Mouse (Mus musculus) adrenal gland, adult (tissue): Measurements from ENCODE around the gene Ocm.
"Not testable (repeated sequence)": the region's sequence is repeated elsewhere in the genome, so short reads cannot be mapped to it uniquely, and the experiment has no call there.

Source experiments
- DNase-seq, 2 experiments: peaks; one replicate each; pipeline ENCODE4 v3.0.0; 2022 to 2023; ENCODE audit warnings: low spot score in 1 of 2; ENCODE audit not compliant: inconsistent age in 2 of 2

Gene Ocm

DNA sequence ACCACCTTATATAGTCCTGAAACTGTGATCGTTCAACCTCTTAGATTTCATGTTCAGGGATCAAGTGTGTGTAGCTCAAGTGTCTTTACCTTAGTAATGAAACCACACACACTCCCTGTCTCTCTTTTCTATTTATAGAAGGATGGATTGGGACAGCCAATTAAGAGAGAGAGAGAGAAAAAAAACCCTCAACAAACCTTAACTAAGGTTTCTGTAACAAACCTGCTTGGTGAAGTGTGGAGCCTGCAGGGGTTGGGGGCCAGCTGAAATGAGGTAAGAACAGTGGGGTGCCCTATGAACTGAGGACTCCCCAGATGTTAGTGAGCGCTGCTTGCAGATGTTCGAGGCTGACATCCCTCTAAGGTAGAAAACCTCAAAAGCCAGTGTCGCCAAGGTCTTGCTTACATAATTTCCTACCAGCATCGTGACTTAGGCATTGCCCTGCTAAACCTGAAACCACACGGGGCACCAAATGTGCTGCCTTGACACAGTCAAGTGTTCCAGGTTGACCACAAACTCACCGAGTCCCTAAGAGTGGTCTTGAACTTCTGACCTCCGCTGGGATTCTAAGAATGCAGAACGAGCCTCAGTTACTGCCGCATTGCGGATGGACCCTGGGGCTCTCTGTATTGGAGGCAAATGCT, at the start of gene Ocm:
TSS of gene Ocm (minus strand) at position 51 of the 644 bp plus-strand sequence.
- no peak for DNase-seq

DNA sequence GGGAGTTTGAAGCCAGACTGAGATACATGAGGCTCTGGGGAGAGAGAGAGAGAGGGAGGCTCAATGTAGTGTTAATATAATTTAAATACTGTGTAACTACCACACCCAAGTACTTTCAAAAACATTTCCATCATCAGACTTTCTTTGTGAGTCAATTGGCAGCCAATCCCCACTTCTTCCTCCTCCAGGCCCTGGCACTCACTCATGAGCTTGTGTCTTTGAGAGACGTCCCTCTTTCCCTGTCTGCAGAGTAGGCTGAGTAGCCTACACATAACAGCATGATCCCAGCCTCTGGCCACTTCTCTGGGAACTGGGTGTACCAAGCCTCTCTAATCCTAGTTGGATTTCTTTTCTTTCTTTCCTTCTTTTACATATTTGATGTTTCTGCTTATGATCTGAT, 44.8 kb upstream of the Ocm start:
- DNase-seq, result no peak

DNA sequence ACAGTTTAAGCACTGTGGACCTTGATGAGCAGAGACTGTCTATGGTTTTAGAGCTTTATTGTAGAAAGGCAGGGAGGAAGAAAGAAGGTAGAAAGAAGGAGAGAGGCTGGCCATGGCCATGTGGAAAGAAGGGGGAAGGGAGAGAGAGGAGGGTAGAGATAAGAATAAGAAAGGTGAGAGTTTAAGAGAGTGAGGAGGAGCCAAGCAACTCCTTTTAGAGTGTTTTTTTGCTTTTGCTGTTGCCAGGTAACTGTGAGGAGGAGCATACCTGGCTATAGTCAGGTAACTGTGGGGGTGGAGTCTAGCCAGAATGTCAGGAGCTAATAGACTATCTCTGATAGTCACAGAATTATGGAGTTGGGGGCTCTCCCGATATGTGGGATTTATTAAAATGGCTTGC, 43.6 kb upstream of the Ocm start:
- no peak for DNase-seq

DNA sequence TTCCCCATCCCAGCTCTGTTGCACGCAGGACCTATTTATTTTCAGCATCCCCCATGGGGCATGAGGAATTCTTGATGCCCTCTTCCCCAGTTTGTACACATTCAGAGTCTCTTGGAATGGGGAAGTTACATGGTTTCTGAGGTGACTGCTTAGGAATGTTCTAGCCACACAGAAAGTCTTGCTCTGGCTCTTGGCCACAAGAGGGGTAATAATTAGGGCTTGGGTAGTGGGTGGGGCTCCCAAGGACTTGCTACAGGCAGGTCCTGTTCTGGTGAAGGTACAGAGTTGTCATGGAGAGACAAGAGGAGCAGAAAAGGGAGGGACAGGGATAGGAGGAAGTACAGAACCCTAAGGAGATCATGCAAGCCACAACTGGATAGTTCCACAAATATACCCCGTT, 39.6 kb upstream of the Ocm start:
- no peak for DNase-seq

DNA sequence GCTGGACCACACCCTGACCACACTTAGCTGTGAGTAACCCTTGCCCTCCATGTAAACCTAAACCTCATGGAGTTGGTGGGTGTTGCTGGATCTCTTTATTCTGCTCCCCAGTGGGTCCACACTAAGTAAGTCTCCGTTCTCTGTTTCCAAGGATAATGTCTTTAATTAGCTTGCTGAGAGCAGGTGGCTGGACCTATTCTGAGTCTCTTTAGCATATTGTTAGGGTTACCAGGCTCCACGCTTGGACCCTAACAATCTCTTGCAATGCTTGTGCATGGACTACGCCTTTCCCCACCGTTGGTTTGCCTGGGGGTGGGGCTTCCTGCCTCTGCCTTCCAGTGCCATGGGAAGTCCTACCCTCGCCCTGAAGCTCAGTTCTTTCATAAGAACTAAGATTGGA, 37.6 kb upstream of the Ocm start:
- no peak for DNase-seq

DNA sequence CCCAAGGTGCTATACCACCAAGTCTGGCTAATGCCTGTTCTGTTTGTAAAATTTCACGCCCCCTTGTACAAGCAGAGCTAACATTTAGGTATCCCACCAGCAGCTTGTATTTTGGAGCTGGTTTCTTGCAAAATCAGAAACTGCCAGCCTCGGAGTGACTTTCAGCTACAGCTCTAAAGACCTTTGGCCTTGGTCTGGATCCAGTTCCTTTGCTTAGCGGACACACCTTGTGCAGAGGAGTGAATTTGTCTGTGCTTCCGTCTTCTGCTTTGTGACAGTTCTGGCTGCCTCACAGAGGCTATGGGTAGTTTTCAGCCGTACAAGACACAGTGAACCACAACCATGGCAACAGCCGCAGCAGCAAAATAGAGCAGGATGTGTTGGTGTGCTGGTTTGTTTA, 27.9 kb upstream of the Ocm start:
- DNase-seq, result no peak

DNA sequence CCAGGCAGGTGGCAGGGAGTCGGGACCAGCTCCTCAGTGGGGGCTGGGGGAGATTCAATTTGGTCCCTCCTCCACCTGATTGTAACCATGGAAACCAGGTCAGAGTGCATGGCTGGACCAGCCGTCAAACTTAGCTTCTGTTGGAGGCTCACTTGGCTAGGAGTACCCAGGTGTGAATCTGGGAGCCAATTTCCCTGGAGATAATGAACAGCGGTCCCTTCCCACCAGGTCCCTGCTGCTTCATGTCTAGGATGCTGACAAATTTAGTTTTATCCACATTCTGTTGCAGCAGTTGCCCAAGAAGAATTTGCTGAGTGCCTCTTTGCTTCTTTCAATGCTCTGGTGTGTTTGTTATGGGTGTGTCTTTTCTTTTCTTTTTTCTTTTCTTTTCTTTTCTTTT, 27.0 kb upstream of the Ocm start:
- DNase-seq, result no peak

DNA sequence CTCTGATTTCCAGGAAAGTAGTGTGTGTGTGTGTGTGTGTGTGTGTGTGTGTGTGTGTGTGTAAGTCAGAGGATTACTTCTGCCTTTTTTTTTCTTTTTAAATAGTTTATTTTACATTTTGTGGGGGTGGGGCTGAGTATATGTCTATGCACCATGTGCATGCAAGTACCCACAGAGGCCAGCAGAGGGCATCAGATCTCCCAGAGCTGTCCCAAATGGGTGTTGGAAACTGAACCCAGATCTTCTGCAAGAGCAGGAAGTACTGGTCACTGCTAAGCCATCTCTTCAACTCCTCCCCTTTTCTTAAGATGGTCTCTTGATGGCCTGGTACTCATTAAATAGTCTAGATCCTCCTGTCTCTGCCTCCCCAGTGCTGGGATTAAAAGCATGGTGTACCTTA, 24.8 kb upstream of the Ocm start:
- DNase-seq, result no peak

DNA sequence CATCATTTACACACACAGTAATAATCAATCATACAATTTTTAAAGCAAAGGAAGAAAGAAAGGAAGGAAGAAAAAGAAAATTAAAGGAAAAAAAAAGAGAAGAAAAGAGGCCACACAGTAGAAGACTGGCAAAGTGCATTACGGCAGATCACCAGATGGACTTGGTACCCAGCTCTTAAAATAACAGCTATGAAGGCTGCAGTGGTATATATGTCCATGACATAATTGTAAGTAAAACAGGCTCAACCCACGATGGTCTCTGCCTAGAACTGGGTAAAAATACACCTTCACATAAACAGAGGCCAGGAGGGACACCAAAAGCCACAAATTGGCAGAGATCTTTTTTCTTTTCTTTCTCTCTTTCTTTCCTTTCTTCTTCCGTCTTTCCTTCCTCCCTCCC, 23.4 kb upstream of the Ocm start:
- DNase-seq, result no peak

DNA sequence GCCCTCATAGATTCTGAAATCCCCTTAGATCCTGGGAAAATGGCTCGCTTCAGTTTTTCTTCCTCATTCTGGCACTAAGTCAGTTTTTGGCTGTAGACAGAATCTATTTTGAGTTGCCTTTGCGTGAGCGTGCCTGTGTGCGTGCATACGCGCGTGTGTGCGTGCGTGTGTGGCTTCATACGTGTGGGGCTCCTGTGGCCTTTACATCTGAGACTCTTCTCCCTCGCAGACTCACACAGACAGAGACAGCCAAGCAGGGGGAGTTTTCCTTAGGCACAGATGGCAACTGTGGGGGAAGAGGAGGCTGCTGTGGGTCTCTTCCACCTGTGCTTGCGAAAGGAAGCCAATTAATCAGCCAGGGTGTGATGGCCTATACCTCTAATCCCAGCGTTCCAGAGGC, 20.9 kb upstream of the Ocm start:
- DNase-seq, result no peak

DNA sequence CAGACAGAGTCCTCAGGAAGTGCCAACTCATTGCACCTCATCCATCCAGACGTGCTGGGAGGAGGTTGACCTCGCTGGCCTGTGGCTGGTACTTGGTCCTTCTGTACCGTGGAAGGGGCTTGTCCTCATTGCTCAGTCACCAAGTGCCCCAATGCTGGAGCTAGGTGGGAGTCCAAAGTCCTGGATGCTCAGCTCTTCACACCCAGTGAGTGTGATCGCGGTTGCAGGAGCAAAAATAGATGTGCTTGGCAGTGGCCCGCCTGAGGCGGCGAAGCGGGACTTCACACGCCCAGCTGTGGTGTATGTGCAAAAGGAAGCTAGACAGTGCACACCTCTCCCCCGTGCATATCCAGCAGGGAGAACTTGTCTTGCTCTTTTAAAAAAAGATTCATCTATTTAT, 16.7 kb upstream of the Ocm start:
- no peak for DNase-seq

DNA sequence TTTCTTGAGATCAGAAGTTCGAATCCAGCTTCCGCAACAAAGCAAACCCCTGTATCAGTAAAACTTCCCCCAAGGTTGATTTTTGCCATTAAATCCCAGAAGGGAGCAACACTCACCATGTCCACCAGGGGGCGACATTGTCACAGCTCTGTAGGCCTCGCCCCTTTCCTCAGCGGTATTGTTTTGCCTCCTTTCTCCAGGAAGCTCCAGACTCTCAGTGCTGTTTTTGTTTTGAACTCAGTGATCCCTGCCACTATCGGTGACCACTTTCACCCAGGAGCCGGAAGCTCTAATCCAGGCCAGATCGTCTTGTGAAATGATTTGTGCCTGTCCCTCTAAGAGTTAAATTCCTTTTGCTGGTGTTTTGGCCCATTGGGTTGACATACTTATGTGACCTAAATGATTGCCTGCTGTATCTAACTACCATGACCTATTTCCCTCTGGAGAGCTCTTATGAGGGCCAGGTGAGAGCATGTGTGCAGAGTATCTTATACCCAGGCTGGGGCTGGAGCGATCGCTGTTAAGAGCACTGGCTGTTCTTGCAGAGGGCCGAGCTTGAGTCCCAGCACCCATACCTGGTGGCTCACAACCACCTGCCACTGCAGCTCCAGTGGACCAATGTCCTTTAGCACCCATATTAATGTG, 14.4 kb upstream of the Ocm start:
- DNase-seq, result peak; percentile 67 to 89

DNA sequence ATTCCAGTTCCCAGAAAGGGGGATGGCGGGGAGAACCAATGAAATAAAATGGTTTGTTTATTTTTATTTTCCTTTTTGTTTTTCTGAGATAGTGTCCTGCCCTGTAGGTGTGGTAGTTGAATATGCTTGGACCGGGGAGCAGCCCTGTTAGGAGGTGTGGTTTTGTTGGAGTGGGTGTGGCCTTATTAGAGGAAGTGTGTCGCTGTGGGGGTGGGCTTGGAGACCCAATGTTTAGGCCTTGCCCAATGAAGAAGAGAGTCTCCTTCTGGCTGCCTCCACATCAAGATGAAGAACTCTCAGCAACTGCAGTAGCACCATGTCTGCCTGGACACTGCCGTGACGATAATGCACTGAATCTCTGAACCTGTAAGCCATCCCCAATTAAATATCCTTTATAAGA, 13.4 kb upstream of the Ocm start:
- no peak for DNase-seq

DNA sequence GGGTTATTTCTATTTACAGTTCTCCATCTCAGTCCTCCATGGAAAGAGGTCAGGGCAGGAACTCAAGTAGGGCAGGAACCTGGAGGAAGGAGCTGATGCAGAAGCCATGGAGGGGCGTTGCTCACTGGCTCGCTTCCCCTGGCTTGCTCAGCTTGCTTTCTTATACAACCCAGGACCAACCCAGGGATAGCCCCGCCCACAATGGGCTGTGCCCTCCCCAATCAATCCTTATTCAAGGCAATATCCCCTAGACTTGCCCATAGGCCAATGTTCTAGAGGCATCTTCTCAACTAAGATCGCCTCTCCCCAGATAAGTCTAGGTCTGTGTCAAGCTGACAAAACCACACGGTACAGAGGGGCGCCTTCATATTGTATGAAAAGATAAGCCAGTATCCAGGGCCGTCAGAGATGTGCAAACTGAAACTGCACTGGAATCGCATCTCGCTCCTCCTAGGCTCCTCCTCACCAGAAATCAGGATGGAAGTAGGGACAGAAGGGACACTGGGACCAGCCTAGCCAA, 12.7 kb upstream of the Ocm start:
- DNase-seq, result no peak

DNA sequence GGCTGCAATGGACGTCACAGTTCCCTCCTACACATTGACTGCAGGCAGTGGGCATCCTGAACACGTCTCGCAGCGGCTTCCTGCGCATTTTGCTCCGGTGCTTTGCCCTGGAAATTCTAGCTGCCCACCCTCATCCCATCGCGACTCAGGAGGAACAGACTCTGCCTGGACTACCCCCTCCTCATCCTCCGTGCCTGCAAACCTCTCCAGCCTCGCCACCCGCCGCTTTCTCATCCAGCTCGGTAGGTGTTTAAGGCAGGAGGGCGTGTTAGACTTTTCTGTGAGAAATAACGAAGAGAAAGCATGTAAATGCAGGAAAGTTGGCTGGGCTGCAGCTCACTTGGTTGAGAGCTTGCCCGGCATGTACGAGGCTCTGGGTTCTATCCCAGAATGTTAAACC, 10.5 kb upstream of the Ocm start:
- no peak for DNase-seq

DNA sequence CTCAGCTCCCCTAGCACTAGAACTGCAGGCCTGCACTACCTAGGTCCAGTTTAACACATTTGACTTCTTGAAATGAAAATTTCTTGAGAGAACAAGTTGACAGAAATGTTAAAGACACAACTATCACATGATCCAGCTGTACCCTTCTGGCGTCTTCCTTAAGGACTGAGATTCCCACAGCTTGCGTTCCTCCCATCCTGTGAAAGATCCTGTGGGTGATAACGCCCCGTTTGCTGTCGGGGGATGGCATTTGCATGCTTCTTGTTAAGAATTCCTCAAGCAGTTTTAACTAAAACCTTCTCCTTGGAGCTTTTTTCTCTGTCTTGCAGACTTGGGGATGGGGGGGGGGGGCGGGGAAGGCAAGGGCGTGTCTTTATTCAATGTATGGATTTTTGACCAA, 8.1 kb upstream of the Ocm start:
- no peak for DNase-seq

DNA sequence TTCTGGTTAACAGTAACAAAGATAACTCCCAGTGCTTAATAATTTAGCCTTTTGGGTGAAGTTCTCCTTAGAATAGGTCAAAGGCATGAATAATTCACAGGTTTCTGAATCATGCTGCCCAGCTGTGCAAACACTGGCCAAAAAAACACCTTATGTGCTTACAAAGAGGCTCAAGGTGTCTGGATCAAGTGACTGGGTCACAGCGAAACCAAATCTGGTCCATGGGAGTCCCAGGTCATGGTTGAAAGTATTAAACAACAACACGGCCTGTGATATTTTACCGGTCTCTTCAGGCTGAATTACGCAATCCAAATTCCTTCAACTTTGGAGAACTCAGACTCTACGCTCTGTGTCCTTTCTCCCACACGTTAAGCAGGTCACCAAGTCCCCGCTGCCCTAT, 6.0 kb upstream of the Ocm start:
- DNase-seq, result no peak

DNA sequence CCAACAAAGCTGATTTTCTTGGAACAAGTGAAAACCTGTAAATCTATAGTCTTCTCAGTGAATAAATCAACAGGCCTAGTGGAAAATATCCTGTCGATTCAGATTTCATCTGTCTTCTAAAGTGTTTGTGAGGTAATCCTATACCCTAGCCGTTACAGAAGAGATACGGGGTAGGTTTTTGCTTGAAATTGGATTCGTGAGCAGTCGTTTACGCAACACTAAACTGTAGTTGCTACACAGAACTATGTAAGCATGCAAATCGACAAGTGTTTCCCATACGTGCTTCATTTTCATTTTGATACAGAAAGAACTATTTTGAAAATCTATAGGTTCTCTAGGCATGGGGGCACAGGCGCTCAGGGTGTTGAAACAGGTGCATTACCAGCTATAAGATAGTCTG, 10.6 kb downstream of the Ocm start:
- DNase-seq, result no peak

DNA sequence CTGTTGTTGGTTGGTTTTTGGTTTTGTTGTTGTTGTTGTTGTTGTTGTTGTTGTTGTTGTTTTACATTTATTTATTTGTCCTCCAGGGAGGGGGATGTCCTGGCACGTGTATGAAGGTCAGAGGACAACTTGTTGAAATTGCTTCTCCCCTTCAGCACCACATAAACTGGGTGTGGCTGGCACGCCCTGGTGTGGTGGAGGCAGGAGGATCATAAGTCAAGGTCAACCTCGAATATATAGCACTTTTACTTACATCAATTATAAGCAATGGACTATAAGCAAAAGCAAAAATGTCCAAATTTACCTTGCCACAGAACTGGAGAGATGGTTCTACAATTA, 11.2 kb downstream of the Ocm start:
- DNase-seq, result no peak

DNA sequence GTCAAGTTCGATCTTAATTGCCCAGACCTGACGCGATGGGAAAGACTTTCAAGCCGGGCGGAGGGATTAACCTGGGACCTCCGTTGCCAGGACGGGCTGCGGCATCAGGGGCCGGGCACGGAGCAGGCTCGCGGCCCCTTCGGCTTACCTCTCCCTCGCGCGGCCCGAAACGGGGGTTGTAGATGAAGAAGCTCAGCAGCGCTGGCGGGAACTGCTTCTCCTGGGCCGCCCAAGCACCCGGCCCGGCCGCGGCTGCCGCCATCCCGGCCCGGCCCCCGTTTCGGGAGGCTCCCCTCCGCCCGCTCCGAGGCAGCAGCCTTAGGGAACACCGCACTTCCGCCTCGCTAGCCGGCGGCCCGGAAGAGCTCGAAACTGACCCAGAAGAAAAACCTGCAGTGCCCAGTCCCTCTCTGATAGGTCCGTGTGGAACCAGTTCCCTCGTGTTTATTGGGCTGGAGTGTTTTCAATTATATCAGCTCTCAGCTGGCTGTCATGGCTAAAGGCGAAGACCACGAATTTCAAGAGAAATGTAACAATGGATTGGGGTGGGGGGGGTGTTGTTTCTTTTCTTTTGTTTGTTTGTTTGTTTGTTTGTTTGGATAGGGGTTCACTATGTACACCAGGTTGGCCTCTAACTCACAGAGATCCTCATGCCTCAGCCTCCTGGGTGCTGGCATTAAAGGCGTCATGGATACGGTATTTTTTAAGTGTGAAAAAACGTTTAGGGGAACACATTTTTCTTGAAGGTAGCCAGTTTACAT, 11.7 kb downstream of the Ocm start, which contains the start of gene Ccz1:
TSS of gene Ccz1 (minus strand) at position 327 of the 761 bp plus-strand sequence.
- DNase-seq, result peak; percentile 85 to 92

DNA sequence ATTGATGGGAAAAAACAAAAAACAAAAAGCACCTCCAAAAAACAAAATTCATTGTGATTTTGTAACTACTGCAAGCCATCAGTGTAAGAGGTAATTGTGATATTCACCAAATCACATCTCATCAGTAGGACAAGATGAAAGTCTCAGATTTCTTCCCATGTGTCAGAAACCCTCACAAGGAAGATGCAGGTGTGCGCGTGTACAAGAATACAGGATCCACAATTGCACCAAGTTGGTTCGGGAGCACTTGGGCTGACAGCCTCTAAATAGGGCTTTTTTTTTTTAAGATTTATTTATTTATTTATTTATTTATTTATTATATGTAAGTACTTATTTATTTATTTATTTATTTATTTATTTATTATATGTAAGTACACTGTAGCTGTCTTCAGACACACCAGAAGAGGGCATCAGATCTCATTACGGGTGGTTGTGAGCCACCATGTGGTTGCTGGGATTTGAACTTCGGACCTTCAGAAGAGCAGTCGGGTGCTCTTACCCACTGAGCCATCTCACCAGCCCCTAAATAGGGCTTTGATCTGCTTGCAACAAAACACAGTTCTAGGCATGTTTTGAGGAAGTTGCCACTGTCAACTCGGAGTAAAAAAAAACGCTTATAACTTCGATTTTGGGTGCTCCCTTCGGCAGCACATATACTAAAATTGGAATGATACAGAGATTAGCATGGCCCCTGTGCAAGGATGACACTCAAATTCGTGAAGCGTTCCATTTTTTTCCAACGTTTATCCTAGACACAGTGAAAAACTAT, 12.9 kb downstream of the Ocm start:
- not testable (repeated sequence) for DNase-seq
